Mouse (Mus musculus) embryonic fibroblast, embryonic 13.5 days (primary cell): Measurements from ENCODE around the gene Rora. TPM values are rescaled to one million over a fixed set of nuclear protein-coding genes. Genes with fewer than 3 reads are reported as not detected.

Source experiments
- H3K27ac ChIP-seq: 2 replicates; pipeline ENCODE4 v1.5.1; 2012; ENCODE audit warnings: low read length, control low read depth, inconsistent platforms; ENCODE audit not compliant: insufficient read depth
- H3K4me1 ChIP-seq: 2 replicates; pipeline ENCODE4 v1.6.1; 2011; ENCODE audit warnings: low read length; ENCODE audit not compliant: control insufficient read depth, insufficient read depth
- H3K4me3 ChIP-seq: 2 replicates; pipeline ENCODE4 v1.5.1; 2011; ENCODE audit warnings: mild to moderate bottlenecking, control low read depth, low read length; ENCODE audit not compliant: insufficient read depth
- CTCF ChIP-seq: IDR thresholded peaks from 2 replicates; pipeline ENCODE4 v1.5.1; 2011; ENCODE audit warnings: mild to moderate bottlenecking, control low read depth, low read length, moderate library complexity, borderline replicate concordance; ENCODE audit not compliant: insufficient read depth
- POLR2A ChIP-seq: IDR thresholded peaks from 2 replicates; pipeline ENCODE4 v1.6.1; 2011; ENCODE audit warnings: low read depth, mild to moderate bottlenecking, control low read depth, low read length, moderate library complexity
- polyA plus RNA-seq: library from polyadenylated mRNA; stranded (reverse); fragments of >200 nt; gene quantifications from 2 replicates; pipeline ENCODE4 v1.2.4, GENCODE M21; 2011; ENCODE audit warnings: low read depth; ENCODE audit not compliant: missing spikeins, insufficient read length

Gene Rora
- polyA plus RNA-seq, 1 experiment, result 11.2 TPM

- H3K4me1 ChIP-seq, result no peaks in the 10 kb centered on the region
- no peak for TF ChIP-seq CTCF
- TF ChIP-seq POLR2A, result no peak
- no peak overlapping the region for H3K27ac ChIP-seq
- H3K4me3 ChIP-seq, result no peak overlapping the region
Measured at GRCm38 (mm10) chr9:69345550-69345949, 692.0 kb downstream of the Rora start.

- H3K27ac ChIP-seq, result no peak overlapping the region
- H3K4me3 ChIP-seq, result no peak overlapping the region
- H3K4me1 ChIP-seq, result no peaks in the 10 kb centered on the region
- TF ChIP-seq CTCF, result no peak
- no peak for TF ChIP-seq POLR2A
Measured at GRCm38 (mm10) chr9:69347796-69348195, 694.2 kb downstream of the Rora start.

- Histone ChIP-seq H3K4me1 (no peaks in the 10 kb centered on the region), H3K4me3 (no peak overlapping the region), H3K27ac (no peak overlapping the region)
- TF ChIP-seq CTCF, result no peak
- TF ChIP-seq POLR2A, result no peak
Measured at GRCm38 (mm10) chr9:69349537-69349936, 696.0 kb downstream of the Rora start.

GRCm38 (mm10) chr9:69354228-69354627, 700.6 kb downstream of the Rora start:
- no peaks in the 10 kb centered on the region for H3K4me1 ChIP-seq
- H3K27ac ChIP-seq, result no peak overlapping the region
- TF ChIP-seq CTCF (no peak), POLR2A (no peak)
- H3K4me3 ChIP-seq, result no peak overlapping the region

GRCm38 (mm10) chr9:69357834-69358233, 704.2 kb downstream of the Rora start:
- no peak for TF ChIP-seq POLR2A
- peak; percentile 53; the same call in 1 of the 2 replicates for TF ChIP-seq CTCF
- Histone ChIP-seq H3K4me3 (no peak overlapping the region), H3K27ac (no peak overlapping the region), H3K4me1 (no peaks in the 10 kb centered on the region)

GRCm38 (mm10) chr9:69358797-69359196, 705.2 kb downstream of the Rora start:
- no peaks in the 10 kb centered on the region for H3K4me1 ChIP-seq
- TF ChIP-seq POLR2A, result no peak
- TF ChIP-seq CTCF, result no peak
- no peak overlapping the region for H3K4me3 ChIP-seq
- no peak overlapping the region for H3K27ac ChIP-seq

- Histone ChIP-seq H3K27ac (no peak overlapping the region), H3K4me3 (no peak overlapping the region), H3K4me1 (no peaks in the 10 kb centered on the region)
- TF ChIP-seq CTCF (no peak), POLR2A (no peak)
Measured at GRCm38 (mm10) chr9:69361951-69362445, 708.4 kb downstream of the Rora start.

GRCm38 (mm10) chr9:69362766-69363165, 709.2 kb downstream of the Rora start:
- H3K27ac ChIP-seq, result no peak overlapping the region
- no peak for TF ChIP-seq CTCF
- TF ChIP-seq POLR2A, result no peak
- H3K4me3 ChIP-seq, result no peak overlapping the region

GRCm38 (mm10) chr9:69364117-69364516, 710.5 kb downstream of the Rora start:
- no peaks in the 10 kb centered on the region for H3K4me1 ChIP-seq
- H3K4me3 ChIP-seq, result no peak overlapping the region
- no peak for TF ChIP-seq POLR2A
- no peak for TF ChIP-seq CTCF
- H3K27ac ChIP-seq, result no peak overlapping the region

More at GRCm38 (mm10) chr9:69362766-69363165, 709.2 kb downstream of the Rora start:
- H3K4me1 ChIP-seq, result no peaks in the 10 kb centered on the region

GRCm38 (mm10) chr9:69367055-69367454, 713.5 kb downstream of the Rora start:
- H3K27ac ChIP-seq, result no peak overlapping the region
- no peaks in the 10 kb centered on the region for H3K4me1 ChIP-seq
- H3K4me3 ChIP-seq, result no peak overlapping the region
- no peak for TF ChIP-seq POLR2A
- no peak for TF ChIP-seq CTCF

GRCm38 (mm10) chr9:69368071-69368470, 714.5 kb downstream of the Rora start:
- Histone ChIP-seq H3K4me1 (no peaks in the 10 kb centered on the region), H3K27ac (no peak overlapping the region), H3K4me3 (no peak overlapping the region)
- TF ChIP-seq CTCF (peak; percentile 93; the same call in 1 of the 2 replicates), POLR2A (no peak)
